Mouse (Mus musculus) gastrocnemius, adult 2 months (tissue): ENCODE data around the gene Kalrn. TPM values are rescaled to one million over a fixed set of nuclear protein-coding genes. Genes with fewer than 3 reads are reported as not detected.

Experiments used
- DNase-seq: peaks from one replicate; pipeline ENCODE4 v3.0.0; 2022
- H3K27ac ChIP-seq: fragments of 200-600 bp; 2 replicates; pipeline ENCODE4 v1.8.1; 2022; ENCODE audit warnings: mild to moderate bottlenecking
- H3K4me3 ChIP-seq: fragments of 200-600 bp; 2 replicates; pipeline ENCODE4 v1.8.1; 2022; ENCODE audit warnings: mild to moderate bottlenecking, moderate library complexity
- CTCF ChIP-seq: fragments of 200-600 bp; IDR thresholded peaks from 2 replicates; pipeline ENCODE4 v1.8.1; 2022; ENCODE audit warnings: antibody characterized with exemption, mild to moderate bottlenecking, moderate library complexity
- intact Hi-C: fragments of 180-260 bp; cut with DNase I; formaldehyde crosslinking; loops from one replicate; pipeline ENCODE4 v1.15.1; 2025
- total RNA-seq, 2 experiments: library from RNA; stranded (reverse); gene quantifications; 2 replicates each; pipeline ENCODE4 v1.2.3; 2021

Gene Kalrn
- total RNA-seq, 2 experiments from 2014 or later = 21.8 to 28.3 TPM

DNA sequence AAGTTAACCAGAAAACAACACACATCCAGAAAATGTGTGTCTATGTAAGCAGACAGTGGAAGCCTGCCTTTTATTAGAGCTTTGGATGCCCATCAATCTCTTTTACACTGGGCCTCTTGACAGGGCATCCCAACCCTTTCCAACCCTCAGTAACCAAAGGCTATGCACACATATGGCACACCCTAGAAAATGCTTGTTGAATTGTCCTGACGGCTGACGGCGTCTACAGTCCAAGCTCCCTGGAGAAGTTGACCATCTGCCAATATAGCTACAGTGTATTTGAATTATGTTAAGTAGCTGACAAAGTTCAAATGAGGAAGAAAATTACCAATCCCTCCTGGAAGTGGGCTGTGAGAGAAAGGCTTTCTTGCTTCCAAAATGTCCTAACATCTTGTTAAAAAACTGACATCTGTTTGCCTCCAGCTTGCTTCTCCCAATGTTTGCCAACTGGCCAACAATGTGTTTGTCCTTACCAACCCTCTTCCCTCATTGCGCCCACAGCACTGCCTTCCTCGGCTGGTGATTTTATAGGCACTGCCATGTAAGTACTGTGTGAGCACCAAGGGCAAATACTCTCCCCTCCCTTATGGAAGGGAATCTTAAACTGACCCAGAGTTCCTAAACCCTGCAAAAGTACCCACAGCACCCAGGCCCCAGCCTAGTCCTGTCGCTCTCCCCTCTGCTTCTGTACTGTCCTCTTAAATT lies 26.4 kb downstream of the Kalrn start:
- intact Hi-C loops = no loop called here
- Histone ChIP-seq H3K4me3 (no peak overlapping the region), H3K27ac (no peak overlapping the region)
- DNase-seq = no peak
- no peak for TF ChIP-seq CTCF

- Histone ChIP-seq H3K4me3 (no peak overlapping the region), H3K27ac (no peak overlapping the region)
- no peak for DNase-seq
- intact Hi-C loops = no loop called here
- TF ChIP-seq CTCF = no peak
Observed at GRCm38 (mm10) chr16:34543754-34544153, 29.6 kb downstream of the Kalrn start.

- no peak for TF ChIP-seq CTCF
- H3K27ac ChIP-seq = no peak overlapping the region
- H3K4me3 ChIP-seq = no peak overlapping the region
- intact Hi-C loops = no loop called here
- DNase-seq = no peak
Observed at GRCm38 (mm10) chr16:34542341-34542740, 31.0 kb downstream of the Kalrn start.

DNA sequence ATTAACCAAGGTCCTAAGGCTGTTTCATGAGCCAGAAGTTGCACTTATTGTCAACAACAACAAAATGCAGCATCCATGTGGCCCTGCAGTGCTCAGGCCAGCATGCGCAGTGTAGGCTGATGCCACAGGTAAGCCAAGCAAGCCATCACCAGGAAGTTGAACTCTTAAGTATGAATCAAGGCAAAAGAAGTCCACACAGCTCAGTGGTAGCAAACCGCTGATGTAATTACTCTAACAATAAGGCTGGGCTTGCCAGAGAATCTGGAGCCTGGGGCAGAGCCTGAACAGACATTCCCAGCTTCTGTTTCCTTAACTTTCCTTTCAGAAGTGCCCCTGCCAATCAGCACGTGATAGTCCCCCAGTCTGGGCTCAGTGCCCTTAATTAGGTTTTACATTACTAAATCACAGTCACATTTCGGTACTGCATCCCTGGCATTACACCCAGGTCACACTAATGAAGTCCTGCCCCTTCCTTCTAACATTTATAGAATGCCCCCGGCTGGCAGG lies 34.6 kb downstream of the Kalrn start:
- H3K27ac ChIP-seq = no peak overlapping the region
- no peak overlapping the region for H3K4me3 ChIP-seq
- intact Hi-C loops = loop anchor here (10.0 kb wide), 1 partner anchor 166 kb away; no protein-coding TSS in a partner anchor
- DNase-seq = no peak
- TF ChIP-seq CTCF = no peak

DNA sequence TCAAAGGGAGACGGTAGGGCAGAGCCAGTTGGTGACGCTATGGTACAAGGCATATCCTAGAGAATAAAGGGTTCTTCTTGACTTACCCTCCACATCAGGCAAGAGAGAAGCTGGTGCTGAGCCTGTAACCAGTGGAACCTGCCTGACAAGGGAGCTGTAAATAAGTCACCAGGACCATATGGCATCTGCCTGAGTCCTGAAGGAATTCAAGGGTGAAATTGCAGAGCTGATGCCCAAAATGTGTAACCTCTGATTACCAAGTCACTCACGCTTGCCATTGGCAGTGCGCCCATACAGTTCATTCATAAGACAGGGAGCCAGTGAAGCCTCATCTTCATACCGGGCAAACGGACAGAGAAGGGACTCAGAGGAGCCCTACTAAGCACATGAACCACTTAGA lies 37.0 kb downstream of the Kalrn start:
- no peak overlapping the region for H3K27ac ChIP-seq
- no peak for TF ChIP-seq CTCF
- intact Hi-C loops = loop anchor here (10.0 kb wide), 1 partner anchor 169 kb away; no protein-coding TSS in a partner anchor
- H3K4me3 ChIP-seq = no peak overlapping the region
- no peak for DNase-seq

DNA sequence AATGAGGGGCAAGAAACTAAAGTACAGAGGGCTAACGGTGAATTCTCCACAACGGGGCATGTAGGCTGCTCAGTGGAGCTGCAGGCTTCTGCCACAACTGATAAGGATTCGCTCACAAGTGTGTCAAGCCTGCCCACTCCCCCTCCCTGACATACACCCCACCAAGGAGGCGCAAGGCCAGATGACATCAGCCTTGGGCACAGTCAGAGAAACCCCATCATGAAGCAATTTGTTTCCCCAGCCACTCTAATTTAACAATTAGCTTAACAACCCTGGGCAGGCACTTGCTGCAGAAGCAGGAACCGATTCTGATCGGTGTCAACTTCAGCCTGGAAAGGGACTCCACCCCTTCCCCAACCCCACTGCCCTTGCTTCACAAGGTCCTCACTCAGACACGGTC lies 38.2 kb downstream of the Kalrn start:
- Histone ChIP-seq H3K4me3 (no peak overlapping the region), H3K27ac (no peak overlapping the region)
- intact Hi-C loops = loop anchor here (10.0 kb wide), 1 partner anchor 170 kb away; no protein-coding TSS in a partner anchor
- peak; percentile 64 for DNase-seq
- no peak for TF ChIP-seq CTCF

- peak; percentile 36 for DNase-seq
- intact Hi-C loops = loop anchor here (1.0 to 10.0 kb wide), 2 partner anchors 42 to 173 kb away; partner anchors contain the start of gene Kalrn
Observed at GRCm38 (mm10) chr16:34531506-34531905, 41.8 kb downstream of the Kalrn start.

GRCm38 (mm10) chr16:34530029-34530428 lies 43.3 kb downstream of the Kalrn start:
- intact Hi-C loops = loop anchor here (10.0 kb wide), 1 partner anchor 175 kb away; no protein-coding TSS in a partner anchor

More at GRCm38 (mm10) chr16:34531506-34531905, 41.8 kb downstream of the Kalrn start:
- H3K4me3 ChIP-seq = no peak overlapping the region
- TF ChIP-seq CTCF = peak; percentile 77
- no peak overlapping the region for H3K27ac ChIP-seq

GRCm38 (mm10) chr16:34528234-34528983 lies 44.9 kb downstream of the Kalrn start:
- intact Hi-C loops = no loop called here
- Histone ChIP-seq H3K4me3 (no peak overlapping the region), H3K27ac (no peak overlapping the region)
- DNase-seq = no peak
- TF ChIP-seq CTCF = no peak

More at GRCm38 (mm10) chr16:34530029-34530428, 43.3 kb downstream of the Kalrn start:
- no peak overlapping the region for H3K4me3 ChIP-seq
- no peak for TF ChIP-seq CTCF
- no peak for DNase-seq
- H3K27ac ChIP-seq = no peak overlapping the region

DNA sequence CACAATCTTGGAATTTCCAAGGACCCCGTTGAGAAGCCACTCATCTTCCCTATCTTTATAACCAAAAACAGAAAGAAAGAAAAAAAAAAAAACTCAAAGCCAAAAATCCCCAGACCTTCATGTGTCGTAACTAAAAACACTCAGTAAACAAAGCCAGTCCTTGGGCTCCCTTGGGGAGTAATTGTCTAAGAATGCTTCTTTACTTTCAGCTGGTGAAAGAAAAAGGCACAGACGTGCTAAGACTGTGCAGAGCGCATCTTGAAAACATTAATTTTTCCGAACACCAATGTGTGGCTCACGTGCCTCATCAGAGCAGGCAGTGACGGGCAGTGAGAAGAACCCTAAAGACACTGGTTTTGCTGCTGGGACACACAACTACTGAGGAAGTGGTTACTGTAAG lies 47.0 kb downstream of the Kalrn start:
- H3K27ac ChIP-seq = peak overlapping the region; percentile 55
- TF ChIP-seq CTCF = no peak
- intact Hi-C loops = no loop called here

DNA sequence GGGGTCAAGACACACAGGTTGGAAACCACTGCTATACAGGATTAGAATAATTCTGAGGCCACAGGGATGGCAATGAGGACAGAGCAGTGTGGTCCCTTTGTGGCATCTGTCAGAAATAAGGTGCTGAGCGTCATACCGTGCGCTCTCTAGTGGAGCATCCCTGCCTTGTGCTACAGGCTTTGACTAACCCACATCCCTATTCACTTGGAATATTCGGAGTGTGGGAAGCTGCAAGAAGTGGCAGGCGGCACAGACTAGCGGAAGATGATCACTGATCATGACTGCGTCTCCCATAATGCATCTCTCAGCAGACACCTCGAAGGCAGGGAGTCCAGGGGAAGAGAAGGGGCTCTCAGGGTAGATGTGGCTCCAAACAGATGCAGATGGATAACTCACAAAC lies 47.5 kb downstream of the Kalrn start:
- no peak for DNase-seq
- peak; percentile 16; the same call in 1 of the 2 replicates for TF ChIP-seq CTCF
- Histone ChIP-seq H3K4me3 (no peak overlapping the region), H3K27ac (peak overlapping the region; percentile 55)
- intact Hi-C loops = no loop called here

More for the DNA sequence above, 47.0 kb downstream of the Kalrn start:
- DNase-seq = peak; percentile 30
- H3K4me3 ChIP-seq = no peak overlapping the region

DNA sequence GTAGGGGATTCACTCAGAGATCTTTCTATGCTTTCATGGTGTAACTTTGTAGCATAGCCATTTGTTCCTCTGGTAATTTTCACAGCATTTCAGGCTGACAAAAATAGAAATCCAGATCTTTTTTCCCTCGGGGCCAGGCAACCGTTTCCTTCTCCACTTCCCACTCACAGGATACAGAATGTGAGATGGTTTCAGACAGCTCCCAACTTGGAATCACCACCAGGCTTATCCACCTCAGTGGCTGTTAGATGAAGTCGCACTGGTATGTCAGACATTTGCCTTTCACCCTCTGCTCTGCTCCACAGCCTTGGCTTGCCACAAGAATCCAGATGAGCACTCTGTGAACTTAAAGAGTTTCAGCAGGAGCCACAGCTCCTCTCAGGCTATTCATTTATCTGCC lies 48.1 kb downstream of the Kalrn start:
- no peak for TF ChIP-seq CTCF
- intact Hi-C loops = no loop called here
- Histone ChIP-seq H3K27ac (peak overlapping the region; percentile 58), H3K4me3 (no peak overlapping the region)
- DNase-seq = no peak

GRCm38 (mm10) chr16:34521061-34521460 lies 52.3 kb downstream of the Kalrn start:
- no peak overlapping the region for H3K27ac ChIP-seq
- H3K4me3 ChIP-seq = no peak overlapping the region
- intact Hi-C loops = no loop called here
- no peak for DNase-seq
- no peak for TF ChIP-seq CTCF
